Mouse (Mus musculus): ENCODE measurements at regions not wholly inside any gene's neighbourhood (a gene's known extent, or its start where the extent isn't known, plus 50 kb on each side); places are given as distances from the start of the nearest gene placed in this dataset.
A peak's percentile ranks its signal among the peaks of the same experiment; 100 is the strongest.

- H3K4me3 ChIP-seq (ENCODE audit: insufficient read depth, low read depth, low read length) = no peak overlapping the region
- no peak overlapping the region for H3K27ac ChIP-seq (ENCODE audit: insufficient read depth, low read depth, low read length)
- 74% methylated on average over 4 of the region's 4 CpGs for WGBS
- TF ChIP-seq POLR2A (IDR thresholded peaks at IDR 0.05; ENCODE audit: insufficient read depth, low read depth, low read length) = no peak
- no peak for TF ChIP-seq CTCF (IDR thresholded peaks at IDR 0.05; ENCODE audit: insufficient read depth, low read depth, low read length)
- H3K4me1 ChIP-seq (ENCODE audit: control insufficient read depth, insufficient read depth, low read length) = no peaks in the 10 kb centered on the region
These were observed 314.1 kb downstream of the Cog6 start for GRCm38 (mm10) chr3:52702962-52703361.

GRCm38 (mm10) chr3:52701601-52702000 lies 315.4 kb downstream of the Cog6 start:
- Histone ChIP-seq H3K4me3 (ENCODE audit: insufficient read depth, low read depth, low read length) (no peak overlapping the region), H3K27ac (ENCODE audit: insufficient read depth, low read depth, low read length) (no peak overlapping the region), H3K4me1 (ENCODE audit: control insufficient read depth, insufficient read depth, low read length) (no peaks in the 10 kb centered on the region)
- 95% methylated on average over 3 of the region's 3 CpGs for WGBS
- TF ChIP-seq CTCF (IDR thresholded peaks at IDR 0.05; ENCODE audit: insufficient read depth, low read depth, low read length) (no peak), POLR2A (IDR thresholded peaks at IDR 0.05; ENCODE audit: insufficient read depth, low read depth, low read length) (no peak)

- 55% methylated on average over 2 of the region's 2 CpGs for WGBS
These were observed 323.2 kb downstream of the Cog6 start for GRCm38 (mm10) chr3:52693813-52694212.

DNA sequence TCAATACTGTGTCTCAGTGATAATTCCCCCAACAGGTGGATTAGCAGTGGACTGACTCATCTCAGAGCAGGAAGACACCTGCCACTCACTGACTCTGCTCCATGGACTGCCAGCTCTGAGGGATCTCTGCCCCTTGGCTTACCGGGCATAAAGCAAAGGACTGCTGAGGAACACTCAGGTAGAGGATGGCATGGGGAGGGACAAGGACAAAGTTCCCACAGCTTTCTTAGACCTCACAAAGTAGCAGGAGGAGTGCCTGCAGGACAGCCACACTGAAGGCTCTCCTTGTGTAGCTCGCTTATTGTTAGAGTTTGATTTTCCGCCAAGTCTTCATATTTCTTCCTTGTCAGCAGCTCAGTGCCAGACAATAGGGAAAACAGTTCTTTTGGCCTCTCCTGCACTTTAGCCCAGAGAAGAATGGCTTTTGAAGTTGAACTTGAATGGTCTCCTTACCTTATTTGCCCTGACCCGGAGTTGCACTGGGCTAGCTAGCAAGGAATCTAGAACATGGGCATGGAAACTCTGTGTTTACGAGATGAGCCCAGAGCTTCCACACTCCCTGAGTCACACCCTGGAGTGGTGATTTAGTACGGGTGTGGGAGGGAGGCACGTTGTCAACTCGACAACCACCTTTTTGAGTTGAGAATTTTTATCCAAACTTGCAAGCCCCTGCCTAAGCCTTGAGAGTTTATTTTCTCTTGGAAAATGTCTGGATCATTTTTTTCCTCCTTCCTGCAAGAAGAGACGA lies 331.4 kb downstream of the Cog6 start:
- Histone ChIP-seq H3K27ac (ENCODE audit: insufficient read depth, low read depth, low read length) (no peak overlapping the region), H3K4me1 (ENCODE audit: control insufficient read depth, insufficient read depth, low read length) (peaks cover 12% of the 10 kb centered on the region), H3K4me3 (ENCODE audit: insufficient read depth, low read depth, low read length) (no peak overlapping the region)
- WGBS = 42% methylated on average over 9 of the region's 9 CpGs
- no peak for TF ChIP-seq CTCF (IDR thresholded peaks at IDR 0.05; ENCODE audit: insufficient read depth, low read depth, low read length)
- TF ChIP-seq POLR2A (IDR thresholded peaks at IDR 0.05; ENCODE audit: insufficient read depth, low read depth, low read length) = no peak

More at GRCm38 (mm10) chr3:52693813-52694212, 323.2 kb downstream of the Cog6 start:
- H3K4me1 ChIP-seq (ENCODE audit: control insufficient read depth, insufficient read depth, low read length) = peaks cover 4% of the 10 kb centered on the region; the same call in 1 of the 2 replicates
- H3K27ac ChIP-seq (ENCODE audit: insufficient read depth, low read depth, low read length) = no peak overlapping the region
- TF ChIP-seq POLR2A (IDR thresholded peaks at IDR 0.05; ENCODE audit: insufficient read depth, low read depth, low read length) (no peak), CTCF (IDR thresholded peaks at IDR 0.05; ENCODE audit: insufficient read depth, low read depth, low read length) (no peak)
- no peak overlapping the region for H3K4me3 ChIP-seq (ENCODE audit: insufficient read depth, low read depth, low read length)

- Histone ChIP-seq H3K27ac (ENCODE audit: insufficient read depth, low read depth, low read length) (no peak overlapping the region), H3K4me1 (ENCODE audit: control insufficient read depth, insufficient read depth, low read length) (peaks cover 13% of the 10 kb centered on the region; the same call in 1 of the 2 replicates), H3K4me3 (ENCODE audit: insufficient read depth, low read depth, low read length) (no peak overlapping the region)
- 66% methylated on average over 3 of the region's 3 CpGs for WGBS
- TF ChIP-seq POLR2A (IDR thresholded peaks at IDR 0.05; ENCODE audit: insufficient read depth, low read depth, low read length) (no peak), CTCF (IDR thresholded peaks at IDR 0.05; ENCODE audit: insufficient read depth, low read depth, low read length) (no peak)
These were observed 336.1 kb downstream of the Cog6 start for GRCm38 (mm10) chr3:52680824-52681388.

DNA sequence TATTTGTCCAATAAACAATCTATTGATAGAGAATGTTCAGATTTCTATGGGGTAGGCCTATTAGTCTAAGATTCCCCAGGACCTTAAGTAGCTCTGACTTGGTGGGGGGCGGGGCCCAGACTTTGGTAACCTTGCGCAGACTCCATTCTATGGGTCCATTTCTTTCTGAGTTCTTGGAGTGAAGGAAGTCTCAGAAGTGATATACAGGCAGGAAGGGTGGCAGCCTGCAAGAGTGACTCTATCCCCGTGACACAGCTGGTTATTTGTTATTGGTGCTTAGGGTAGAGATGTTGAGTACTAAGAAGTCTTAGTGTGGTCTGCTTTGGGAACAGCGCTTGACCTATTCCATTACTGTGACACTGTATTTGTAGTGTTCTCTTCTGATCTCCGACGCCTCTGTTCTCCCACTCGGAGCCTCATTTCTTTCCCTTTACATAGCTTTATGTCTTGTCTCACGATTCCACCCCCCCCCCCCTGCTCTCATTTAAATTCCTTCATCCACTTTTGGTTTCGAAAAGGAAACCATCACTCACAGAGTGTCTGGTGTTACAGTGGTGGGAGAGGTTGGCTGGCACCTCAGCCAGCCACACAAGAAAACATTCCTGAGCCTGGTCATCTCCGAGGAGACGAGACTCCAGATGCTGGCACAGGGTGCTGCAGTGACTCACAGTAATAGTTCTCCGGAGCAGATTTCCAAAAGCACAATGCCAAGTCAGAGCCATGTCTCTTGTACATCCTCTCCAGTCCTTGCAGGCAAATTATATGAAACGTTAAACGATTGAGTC lies 340.0 kb downstream of the Cog6 start:
- peaks cover 7% of the 10 kb centered on the region; the same call in 1 of the 2 replicates for H3K4me1 ChIP-seq (ENCODE audit: control insufficient read depth, insufficient read depth, low read length)
- H3K4me3 ChIP-seq (ENCODE audit: insufficient read depth, low read depth, low read length) = no peak overlapping the region
- 53% methylated on average over 14 of the region's 14 CpGs for WGBS
- H3K27ac ChIP-seq (ENCODE audit: insufficient read depth, low read depth, low read length) = no peak overlapping the region
- no peak for TF ChIP-seq POLR2A (IDR thresholded peaks at IDR 0.05; ENCODE audit: insufficient read depth, low read depth, low read length)
- no peak for TF ChIP-seq CTCF (IDR thresholded peaks at IDR 0.05; ENCODE audit: insufficient read depth, low read depth, low read length)

- TF ChIP-seq POLR2A (IDR thresholded peaks at IDR 0.05; ENCODE audit: insufficient read depth, low read depth, low read length) = no peak
- no peak for TF ChIP-seq CTCF (IDR thresholded peaks at IDR 0.05; ENCODE audit: insufficient read depth, low read depth, low read length)
- no peak overlapping the region for H3K27ac ChIP-seq (ENCODE audit: insufficient read depth, low read depth, low read length)
- WGBS = 95% methylated on average over 8 of the region's 8 CpGs
These were observed 346.4 kb downstream of the Cog6 start for GRCm38 (mm10) chr3:52670628-52671028.

DNA sequence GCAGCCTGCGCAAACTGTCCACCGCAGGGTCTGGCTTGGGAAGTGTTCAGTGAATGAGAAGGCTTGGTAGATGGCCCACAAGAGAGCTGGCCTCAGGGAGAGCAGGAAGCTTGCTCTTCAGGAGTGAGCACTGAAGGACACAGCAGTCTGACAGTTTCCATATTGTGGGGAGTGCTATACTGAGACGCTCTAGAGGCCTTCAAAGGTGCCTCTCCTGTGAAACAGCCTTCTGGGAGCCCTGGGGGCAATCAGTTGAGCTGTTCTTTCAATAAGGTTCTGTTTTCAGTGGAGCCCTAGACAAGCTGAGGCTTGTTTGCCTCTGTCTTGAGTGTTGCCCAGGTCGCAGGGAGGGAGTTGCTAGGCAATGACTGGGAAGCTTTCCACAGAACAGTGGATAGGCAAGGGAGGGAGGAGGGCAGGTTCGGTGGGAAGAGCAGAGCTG lies 353.9 kb downstream of the Cog6 start:
- no peak for TF ChIP-seq CTCF (IDR thresholded peaks at IDR 0.05; ENCODE audit: insufficient read depth, low read depth, low read length)
- no peak for TF ChIP-seq POLR2A (IDR thresholded peaks at IDR 0.05; ENCODE audit: insufficient read depth, low read depth, low read length)
- H3K27ac ChIP-seq (ENCODE audit: insufficient read depth, low read depth, low read length) = peak overlapping the region; percentile 7; the same call in 1 of the 2 replicates
- WGBS = 46% methylated on average over 5 of the region's 5 CpGs
- peaks cover 12% of the 10 kb centered on the region for H3K4me1 ChIP-seq (ENCODE audit: control insufficient read depth, insufficient read depth, low read length)
- H3K4me3 ChIP-seq (ENCODE audit: insufficient read depth, low read depth, low read length) = no peak overlapping the region

More at GRCm38 (mm10) chr3:52670628-52671028, 346.4 kb downstream of the Cog6 start:
- H3K4me3 ChIP-seq (ENCODE audit: insufficient read depth, low read depth, low read length) = no peak overlapping the region
- H3K4me1 ChIP-seq (ENCODE audit: control insufficient read depth, insufficient read depth, low read length) = 0 out of 2 replicates have a peak, but pooled peaks cover 2% of the 10 kb centered on the region

Data from olfactory bulb, adult 2 months (tissue).